Mouse (Mus musculus): ENCODE measurements around the gene Tcaim.

Gene Tcaim

GRCm38 (mm10) chr9:122805053-122805844 is at the start of gene Tcaim:
Gene Tcaim, plus strand, starts transcription at chr9:122805539.
- peak; percentile 51; the same call in 1 of the 2 replicates for TF ChIP-seq GATA4 (IDR thresholded peaks at IDR 0.05; ENCODE audit: insufficient replicate concordance, low read length)

GRCm38 (mm10) chr9:122757614-122758013 is 47.7 kb upstream of the Tcaim start:
- no peak for TF ChIP-seq GATA4 (IDR thresholded peaks at IDR 0.05; ENCODE audit: insufficient replicate concordance, low read length)

- no peak for TF ChIP-seq GATA4 (IDR thresholded peaks at IDR 0.05; ENCODE audit: insufficient replicate concordance, low read length)
Observed at GRCm38 (mm10) chr9:122760111-122760510, 45.2 kb upstream of the Tcaim start.

GRCm38 (mm10) chr9:122785231-122785630 is 20.1 kb upstream of the Tcaim start:
- TF ChIP-seq GATA4 (IDR thresholded peaks at IDR 0.05; ENCODE audit: insufficient replicate concordance, low read length), result no peak

GRCm38 (mm10) chr9:122786534-122786933 is 18.8 kb upstream of the Tcaim start:
- no peak for TF ChIP-seq GATA4 (IDR thresholded peaks at IDR 0.05; ENCODE audit: insufficient replicate concordance, low read length)

- TF ChIP-seq GATA4 (IDR thresholded peaks at IDR 0.05; ENCODE audit: insufficient replicate concordance, low read length), result no peak
Observed at GRCm38 (mm10) chr9:122805845-122806341, 554 bp downstream of the Tcaim start.

GRCm38 (mm10) chr9:122807186-122807585 is 1.8 kb downstream of the Tcaim start:
- TF ChIP-seq GATA4 (IDR thresholded peaks at IDR 0.05; ENCODE audit: insufficient replicate concordance, low read length), result no peak

GRCm38 (mm10) chr9:122810212-122810611 is 4.9 kb downstream of the Tcaim start:
- TF ChIP-seq GATA4 (IDR thresholded peaks at IDR 0.05; ENCODE audit: insufficient replicate concordance, low read length), result no peak

- no peak for TF ChIP-seq GATA4 (IDR thresholded peaks at IDR 0.05; ENCODE audit: insufficient replicate concordance, low read length)
Observed at GRCm38 (mm10) chr9:122812386-122812785, 7.0 kb downstream of the Tcaim start.

GRCm38 (mm10) chr9:122814775-122815174 is 9.4 kb downstream of the Tcaim start:
- TF ChIP-seq GATA4 (IDR thresholded peaks at IDR 0.05; ENCODE audit: insufficient replicate concordance, low read length), result no peak

- TF ChIP-seq GATA4 (IDR thresholded peaks at IDR 0.05; ENCODE audit: insufficient replicate concordance, low read length), result no peak
Observed at GRCm38 (mm10) chr9:122815239-122815851, 10.0 kb downstream of the Tcaim start.

GRCm38 (mm10) chr9:122823374-122824017 is 18.2 kb downstream of the Tcaim start:
- no peak for TF ChIP-seq GATA4 (IDR thresholded peaks at IDR 0.05; ENCODE audit: insufficient replicate concordance, low read length)

- TF ChIP-seq GATA4 (IDR thresholded peaks at IDR 0.05; ENCODE audit: insufficient replicate concordance, low read length), result no peak
Observed at GRCm38 (mm10) chr9:122826743-122827142, 21.4 kb downstream of the Tcaim start.

GRCm38 (mm10) chr9:122829826-122830380 is 24.6 kb downstream of the Tcaim start:
- no peak for TF ChIP-seq GATA4 (IDR thresholded peaks at IDR 0.05; ENCODE audit: insufficient replicate concordance, low read length)

GRCm38 (mm10) chr9:122836126-122836525 is 30.8 kb downstream of the Tcaim start:
- TF ChIP-seq GATA4 (IDR thresholded peaks at IDR 0.05; ENCODE audit: insufficient replicate concordance, low read length), result no peak
